Mouse (Mus musculus): ENCODE results near the gene Ghrh. TPM values are rescaled to one million over a fixed set of nuclear protein-coding genes. Genes with fewer than 3 reads are reported as not detected.
"Not testable (repeated sequence)": the region's sequence is repeated elsewhere in the genome, so short reads cannot be mapped to it uniquely, and the experiment has no call there.

Gene Ghrh
- total RNA-seq (2021) = not detected
- long read RNA-seq, experiment 1 = 0 reads
- long read RNA-seq, experiment 2 = 0 reads

DNA sequence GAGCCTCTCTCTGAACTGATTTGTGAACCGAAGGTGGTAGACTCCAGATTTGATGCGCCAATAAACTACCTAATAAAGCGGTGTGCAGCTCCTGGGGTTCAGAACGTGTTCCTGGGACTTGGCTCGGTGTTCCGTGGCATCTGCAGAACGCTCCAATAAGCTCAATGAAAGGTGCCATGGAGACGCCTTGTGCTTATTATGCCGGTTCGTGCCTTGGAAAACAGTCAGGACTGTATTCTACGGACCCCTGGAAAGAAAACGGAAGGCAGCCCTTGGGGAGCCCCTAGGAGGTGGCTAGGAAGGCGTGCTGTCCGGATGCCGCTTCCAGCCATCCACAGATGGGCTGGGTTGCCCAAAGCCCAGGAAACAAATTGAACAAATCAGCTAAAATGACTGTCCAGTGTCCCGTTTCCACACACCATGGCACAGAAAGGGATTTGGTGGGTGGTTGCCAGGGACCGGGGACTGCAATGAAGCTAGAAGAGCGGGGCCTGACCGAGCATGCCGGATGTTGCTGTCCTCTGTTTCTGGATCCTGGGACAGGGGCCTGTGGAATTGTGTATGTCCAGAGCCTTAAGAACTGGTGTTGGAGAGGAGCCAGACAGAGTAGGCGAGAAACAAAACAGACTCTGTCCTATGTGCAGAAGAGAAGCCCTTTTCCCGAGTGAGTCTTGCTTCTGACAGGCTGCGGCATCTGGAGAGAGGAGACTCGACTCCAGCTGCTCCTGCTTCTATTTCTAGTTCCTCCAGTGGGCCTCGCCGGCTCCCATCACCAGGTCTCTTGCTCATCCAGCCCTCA, at the start of gene Ghrh:
Gene Ghrh (minus strand): TSS at position 146 of the 799 bp plus-strand sequence.
- DNase-seq (ENCODE audit: low spot score in 2 of 2) = peak; percentile 45 to 81
- intact Hi-C loops (cut with DNase I) = no loop called here

DNA sequence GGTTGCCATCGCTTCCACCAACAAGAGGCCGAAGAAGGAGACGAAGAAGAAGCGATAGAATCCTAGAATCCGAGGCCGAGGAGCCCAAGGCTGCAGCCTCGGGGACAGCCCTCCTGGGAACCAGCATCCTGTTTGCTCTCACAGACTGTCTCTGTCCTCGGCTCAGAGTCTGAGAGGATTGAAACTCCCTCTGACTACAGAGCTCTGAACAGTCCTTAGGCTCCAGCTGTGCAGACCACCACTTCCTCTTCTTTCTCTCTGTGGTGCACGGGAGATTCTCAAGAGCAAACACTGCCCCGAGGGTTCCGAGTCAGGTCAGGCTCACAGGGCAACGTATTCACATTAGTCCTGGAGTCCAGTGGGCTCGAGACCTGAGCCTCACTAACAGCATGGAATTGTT, 48.7 kb upstream of the Ghrh start:
- no peak for DNase-seq (ENCODE audit: low spot score in 2 of 2)

DNA sequence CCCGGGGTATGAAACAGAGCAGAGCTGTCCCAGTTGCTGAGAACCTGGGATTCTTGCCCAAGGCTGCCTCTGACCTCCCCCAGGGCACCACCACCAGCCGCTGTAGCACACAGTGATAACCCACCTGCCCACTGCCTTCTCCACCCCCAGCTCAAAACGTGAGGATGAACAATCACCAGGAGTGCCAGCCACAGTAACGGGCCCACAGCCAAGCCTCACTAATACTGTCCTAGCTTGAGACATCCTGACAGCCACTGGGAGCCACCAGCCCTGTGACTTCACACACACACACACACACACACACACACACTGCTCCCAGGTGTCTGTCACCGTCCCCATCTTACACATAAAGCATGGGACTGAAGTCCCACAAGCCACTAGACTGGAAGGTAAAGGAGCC, 48.1 kb upstream of the Ghrh start:
- intact Hi-C loops (cut with DNase I) = no loop called here
- DNase-seq (ENCODE audit: low spot score in 2 of 2) = no peak

More for the DNA sequence above, 48.7 kb upstream of the Ghrh start:
- intact Hi-C loops (cut with DNase I) = no loop called here

DNA sequence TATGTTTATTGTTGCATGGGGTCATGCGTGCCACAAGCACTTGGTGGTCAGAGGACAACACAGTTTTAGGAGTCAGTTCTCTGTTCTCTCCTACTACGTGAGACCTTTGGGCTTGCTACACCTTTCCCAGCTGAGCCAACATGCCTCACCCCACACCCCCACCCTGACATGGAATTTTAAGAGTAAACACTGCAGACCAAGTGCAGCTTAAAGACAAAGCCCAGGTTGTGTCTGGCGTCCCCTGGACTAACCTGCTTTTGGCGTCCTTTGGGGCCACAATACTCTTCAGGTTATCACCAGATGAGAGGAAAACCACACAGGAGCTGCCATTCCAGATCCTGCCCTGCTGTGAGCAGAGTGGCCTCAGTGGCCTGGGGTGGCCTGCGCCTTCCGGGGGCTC, 47.6 kb upstream of the Ghrh start:
- intact Hi-C loops (cut with DNase I) = no loop called here

DNA sequence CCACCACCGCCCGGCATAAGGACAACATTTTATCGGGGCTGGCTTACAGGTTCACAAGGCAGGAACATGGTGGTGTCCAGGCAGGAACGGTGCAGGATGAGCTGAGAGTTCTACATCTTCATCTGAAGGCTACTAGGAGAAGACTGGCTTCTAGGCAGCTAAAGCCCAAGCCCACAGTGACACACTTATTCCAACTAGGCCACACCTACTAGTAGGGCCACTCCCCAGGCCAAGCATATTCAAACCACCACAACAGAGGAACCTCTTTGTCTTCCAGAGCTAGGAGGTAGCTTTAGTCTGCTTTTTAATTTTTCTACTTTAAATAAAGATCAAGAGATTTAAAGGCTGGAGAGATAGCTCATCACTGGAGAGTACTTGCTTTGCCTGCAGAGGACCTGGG, 46.2 kb upstream of the Ghrh start:
- DNase-seq (ENCODE audit: low spot score in 2 of 2) = no peak
- intact Hi-C loops (cut with DNase I) = no loop called here

More for the DNA sequence above, 47.6 kb upstream of the Ghrh start:
- DNase-seq (ENCODE audit: low spot score in 2 of 2) = no peak

DNA sequence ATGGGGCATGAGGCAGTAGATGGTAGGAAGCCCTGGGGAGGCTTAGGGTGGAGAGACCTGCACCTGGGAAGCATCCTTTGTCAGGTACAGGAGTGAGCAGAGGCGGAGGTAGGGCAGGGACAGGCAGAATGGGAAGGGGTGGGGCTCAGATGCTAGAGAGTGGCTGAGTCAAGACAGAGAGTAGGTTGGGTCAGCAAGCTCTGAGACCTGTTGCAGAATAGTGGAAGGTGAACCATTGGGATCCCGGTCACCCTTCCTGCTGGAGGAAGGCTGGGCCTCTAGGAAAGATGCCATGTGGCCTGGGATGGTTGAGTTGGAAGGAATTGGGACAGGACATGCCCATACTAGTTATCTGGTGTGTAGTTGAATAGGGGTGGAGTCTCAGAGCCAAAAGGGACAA, 45.0 kb upstream of the Ghrh start:
- intact Hi-C loops (cut with DNase I) = no loop called here
- no peak for DNase-seq (ENCODE audit: low spot score in 2 of 2)

DNA sequence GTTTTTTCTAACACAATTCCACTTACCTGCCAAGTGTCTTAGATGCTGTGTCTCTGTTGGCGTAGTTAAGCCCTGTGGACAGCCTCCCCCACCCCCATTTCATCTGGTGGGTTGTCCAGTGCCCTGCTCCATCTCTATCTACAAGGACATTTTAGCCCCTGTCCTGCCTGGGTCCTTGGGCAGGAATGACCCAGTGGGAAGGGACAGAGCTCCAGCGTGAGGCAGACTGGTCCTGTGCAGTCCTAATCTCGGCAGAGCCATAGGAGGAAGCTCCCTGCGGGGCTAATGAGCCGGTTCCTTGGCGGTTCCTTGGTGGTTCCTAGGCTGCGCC, 42.2 kb upstream of the Ghrh start:
- no peak for DNase-seq (ENCODE audit: low spot score in 2 of 2)
- intact Hi-C loops (cut with DNase I) = no loop called here

DNA sequence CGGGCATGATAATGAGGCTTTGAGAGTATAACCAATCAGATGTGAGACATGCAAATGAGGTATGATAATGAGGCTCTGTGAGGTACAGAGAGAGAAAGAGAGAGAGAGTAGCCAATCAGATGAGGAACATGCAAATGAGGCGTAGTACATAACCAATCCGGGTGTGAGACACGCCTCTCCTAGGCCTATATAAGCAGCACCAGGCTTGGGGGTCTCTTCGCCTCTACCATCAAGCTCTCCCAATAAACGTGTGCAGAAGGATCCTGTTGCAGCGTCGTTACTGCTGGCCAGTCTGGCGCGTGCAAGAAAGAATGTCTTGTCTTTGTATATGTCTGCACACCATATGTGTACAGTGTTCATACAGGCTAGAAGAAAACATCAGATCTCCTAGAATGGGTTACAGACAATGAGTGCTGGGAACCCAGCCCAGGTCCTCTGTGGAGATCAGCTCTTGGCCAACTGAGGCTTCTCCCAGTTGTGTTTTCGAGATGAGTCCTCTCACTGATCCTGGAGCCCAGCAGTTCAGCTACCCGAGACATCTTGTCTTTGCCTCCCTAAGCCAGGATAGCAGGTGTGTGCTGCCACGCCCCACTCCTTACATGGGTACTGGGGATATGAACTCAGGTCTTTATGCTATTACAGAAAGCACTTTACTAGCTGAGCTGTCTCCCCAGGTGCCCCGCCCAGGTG, 41.7 kb upstream of the Ghrh start:
- DNase-seq (ENCODE audit: low spot score in 2 of 2); intact Hi-C loops (cut with DNase I): not testable (repeated sequence)

DNA sequence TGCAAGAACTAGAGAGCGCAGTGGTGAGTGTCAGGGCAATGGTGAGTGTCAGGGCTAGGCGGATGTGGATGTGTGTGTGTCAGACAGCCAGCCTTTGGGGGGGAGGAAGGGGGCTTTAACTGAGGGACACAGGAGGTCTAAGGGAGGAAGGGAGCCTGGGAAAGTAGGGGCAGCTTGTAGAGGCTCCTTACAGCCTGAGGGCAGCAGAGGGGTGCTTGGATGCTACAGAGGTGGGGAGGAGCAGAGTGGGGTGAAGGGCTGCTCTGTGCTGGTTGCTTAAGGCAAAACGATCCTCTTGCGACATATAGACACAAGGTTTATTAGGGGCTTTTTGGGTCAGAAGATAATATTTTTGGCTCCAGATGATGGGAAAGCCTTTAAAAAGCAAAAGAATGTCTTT, 37.5 kb upstream of the Ghrh start:
- intact Hi-C loops (cut with DNase I) = no loop called here

DNA sequence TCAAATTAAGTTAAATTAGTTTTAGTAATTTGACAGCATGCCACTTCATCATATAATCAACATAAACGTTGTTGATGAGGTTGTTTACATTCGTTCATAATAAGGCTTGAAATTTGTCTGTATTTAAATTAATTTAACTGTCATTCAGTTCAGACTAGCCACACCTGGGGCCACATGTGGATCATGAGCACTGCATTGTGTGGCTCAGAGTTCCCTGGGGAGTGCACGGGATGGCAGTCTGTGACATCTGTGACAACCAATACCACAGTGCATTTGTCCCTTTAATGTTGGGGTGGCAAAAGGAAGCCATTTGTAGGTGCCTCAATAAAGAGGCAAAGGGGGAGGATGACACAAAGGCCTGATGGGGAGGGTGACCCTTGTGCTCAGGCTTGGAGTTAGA, 29.7 kb upstream of the Ghrh start:
- DNase-seq (ENCODE audit: low spot score in 2 of 2) = no peak
- intact Hi-C loops (cut with DNase I) = no loop called here

More for the DNA sequence above, 37.5 kb upstream of the Ghrh start:
- DNase-seq (ENCODE audit: low spot score in 2 of 2) = no peak

DNA sequence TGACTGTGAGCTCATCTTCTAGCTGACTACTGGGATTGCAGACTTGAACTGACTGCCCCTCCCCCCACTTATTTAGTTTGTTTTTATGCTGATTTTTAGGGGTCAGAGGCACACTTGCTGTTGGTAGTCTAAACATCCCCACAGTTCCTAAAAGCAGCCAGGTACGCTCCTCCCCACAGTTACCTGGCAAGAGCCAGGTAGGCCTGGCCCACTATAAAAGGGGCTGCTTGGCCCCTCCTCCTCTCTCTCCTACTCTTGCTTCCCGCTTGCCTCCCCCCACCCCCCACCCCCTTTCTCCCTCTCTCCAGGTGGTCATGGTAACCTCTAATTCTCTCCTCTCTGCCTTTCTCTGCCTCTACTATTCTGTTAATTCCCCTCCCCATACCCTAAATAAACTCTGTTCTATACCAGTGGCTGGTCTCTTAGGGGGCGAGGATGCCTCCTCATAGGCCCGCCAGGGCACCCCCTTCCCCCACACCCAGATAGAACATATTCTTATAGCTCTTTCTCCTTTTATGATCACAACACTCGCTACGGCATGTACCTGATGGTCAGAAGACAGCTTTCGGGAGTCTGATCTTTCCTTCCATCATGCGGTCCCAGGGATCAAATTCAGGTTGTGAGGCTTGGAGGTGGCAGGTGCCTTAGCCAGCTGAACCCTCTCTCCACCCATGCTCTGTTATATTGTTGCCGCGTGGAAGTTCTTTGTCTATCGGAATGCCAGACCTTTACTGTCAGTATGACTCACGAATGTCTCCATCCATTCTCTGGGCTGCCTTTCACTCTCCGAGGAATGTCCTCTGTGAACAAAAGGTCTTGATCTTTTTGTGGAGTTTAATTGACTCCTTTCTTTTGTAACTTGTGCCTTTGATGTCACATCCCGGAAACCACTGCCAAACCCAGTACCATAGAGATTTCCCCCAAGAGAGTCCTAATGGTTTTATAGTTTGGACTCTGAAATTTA, 28.8 kb upstream of the Ghrh start:
- DNase-seq (ENCODE audit: low spot score in 2 of 2) = no peak
- intact Hi-C loops (cut with DNase I) = no loop called here

DNA sequence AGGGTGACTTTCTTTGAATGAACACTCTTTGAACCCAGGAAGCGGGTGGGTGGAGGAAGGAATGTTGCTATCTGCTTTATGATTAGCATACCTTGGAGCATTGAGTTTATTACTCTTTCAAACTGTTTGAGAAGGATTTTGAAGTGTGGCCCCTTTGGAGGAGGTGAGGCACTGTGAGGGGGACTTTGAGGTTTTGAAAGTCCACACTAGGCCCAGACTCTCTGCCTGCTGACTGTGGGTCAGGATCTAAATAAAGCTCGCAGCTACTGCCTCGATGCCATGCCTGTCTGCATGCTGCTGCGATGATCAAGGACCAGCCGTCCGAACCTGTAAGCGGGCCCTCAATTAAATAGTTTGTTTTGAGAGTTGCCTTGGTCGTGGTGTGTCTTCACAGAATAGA, 27.7 kb upstream of the Ghrh start:
- intact Hi-C loops (cut with DNase I) = no loop called here
- DNase-seq (ENCODE audit: low spot score in 2 of 2) = no peak

DNA sequence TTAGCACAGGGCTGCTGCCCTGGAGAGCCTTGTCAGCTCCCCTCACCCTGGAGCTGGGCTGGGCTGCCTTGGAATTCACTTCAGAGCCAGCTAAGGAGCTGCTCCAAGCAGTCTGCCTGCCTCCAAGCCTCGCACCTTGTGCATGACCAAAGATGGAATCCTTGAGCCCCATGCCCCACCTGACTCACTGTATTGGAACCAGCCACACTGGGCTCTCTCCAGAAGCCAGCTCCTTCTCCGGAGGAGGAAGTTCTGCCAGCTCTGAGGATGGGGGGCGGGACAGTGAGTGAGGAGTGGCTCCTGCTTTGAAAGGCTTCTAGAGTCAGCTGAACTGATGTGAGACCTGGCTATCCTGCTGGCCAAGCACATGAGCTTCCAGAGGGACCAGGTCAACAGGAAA, 26.4 kb upstream of the Ghrh start:
- no peak for DNase-seq (ENCODE audit: low spot score in 2 of 2)
- intact Hi-C loops (cut with DNase I) = no loop called here

DNA sequence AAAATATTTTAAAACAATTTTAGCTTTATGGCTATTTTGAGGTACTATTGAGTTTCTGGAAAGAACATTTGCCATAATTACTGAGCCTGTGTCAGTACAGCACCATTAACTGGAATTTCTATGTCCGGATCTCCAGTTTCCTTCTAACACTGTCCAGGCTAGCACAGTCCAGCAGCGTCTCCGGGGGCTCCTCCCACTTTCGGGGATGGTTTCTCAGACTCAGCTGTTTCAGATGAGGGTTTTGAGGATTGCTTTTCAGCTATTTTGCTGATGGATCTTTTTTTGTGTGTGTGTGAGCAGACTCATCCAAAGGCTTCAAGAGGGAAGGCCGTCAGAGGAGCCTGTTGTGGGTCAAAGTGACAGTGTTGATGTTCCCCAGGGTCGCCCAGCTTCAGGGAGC, 24.4 kb upstream of the Ghrh start:
- DNase-seq (ENCODE audit: low spot score in 2 of 2) = no peak
- intact Hi-C loops (cut with DNase I) = no loop called here

DNA sequence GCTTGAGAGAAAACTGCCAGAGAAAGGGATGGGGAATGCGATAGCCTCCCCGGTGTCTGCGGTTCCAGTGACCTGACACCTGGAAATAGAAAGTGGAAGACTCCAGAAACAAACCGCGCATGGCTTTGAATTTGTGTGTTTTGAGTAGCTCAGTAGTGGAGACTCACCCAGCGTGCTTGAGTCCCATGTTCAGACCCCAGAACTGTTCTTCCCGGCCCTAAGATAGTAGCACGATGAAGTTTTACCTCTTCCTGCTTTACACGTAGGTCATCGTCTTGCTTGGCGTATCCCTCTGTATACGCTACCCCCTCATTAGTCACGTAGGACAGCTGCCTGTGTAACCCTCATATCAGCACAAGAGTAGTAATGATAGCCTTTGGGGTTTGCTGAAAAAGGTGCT, 20.7 kb upstream of the Ghrh start:
- intact Hi-C loops (cut with DNase I) = no loop called here

DNA sequence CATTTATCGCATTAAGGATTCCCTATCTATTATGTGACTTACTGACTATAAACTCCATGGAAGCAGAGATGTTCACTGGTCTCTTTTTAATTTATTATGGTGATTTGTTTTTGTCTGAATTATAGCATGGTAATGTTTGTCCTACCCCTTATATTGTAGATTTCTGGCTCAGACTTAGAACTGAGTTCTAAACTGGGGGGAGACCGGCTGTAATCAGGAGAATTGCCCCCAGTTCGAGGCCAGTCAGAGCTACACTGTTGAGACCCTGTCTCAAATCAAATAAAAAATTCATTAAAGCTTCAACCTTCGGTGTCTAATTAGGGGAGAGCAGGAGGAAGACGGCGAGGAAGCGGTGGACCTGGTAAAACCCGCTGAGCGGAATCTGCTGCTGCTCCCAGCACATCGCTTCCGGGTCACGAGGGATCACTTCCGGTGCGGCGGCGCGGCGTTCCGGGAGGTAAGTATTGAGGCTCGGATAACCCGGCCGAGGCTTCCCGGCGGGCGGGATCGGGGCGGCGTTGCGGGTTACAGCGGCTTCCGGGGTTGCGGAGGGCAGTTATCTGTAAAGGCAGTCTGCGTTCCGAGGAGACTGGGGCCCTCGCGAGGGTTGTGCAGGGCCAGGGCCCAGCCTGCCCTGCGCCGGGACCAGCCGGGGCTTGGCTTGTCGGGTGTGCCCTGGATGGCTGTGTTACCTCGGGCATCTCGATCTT, 20.0 kb upstream of the Ghrh start, which contains the start of gene Manbal:
Gene Manbal (plus strand): TSS at position 411 of the 710 bp plus-strand sequence.
- DNase-seq (ENCODE audit: low spot score in 2 of 2) = peak; percentile 92 to 96
- intact Hi-C loops (cut with DNase I) = no loop called here

More for the DNA sequence above, 20.7 kb upstream of the Ghrh start:
- peak in 1 of 2 experiments; percentile 14 for DNase-seq (ENCODE audit: low spot score in 2 of 2)

DNA sequence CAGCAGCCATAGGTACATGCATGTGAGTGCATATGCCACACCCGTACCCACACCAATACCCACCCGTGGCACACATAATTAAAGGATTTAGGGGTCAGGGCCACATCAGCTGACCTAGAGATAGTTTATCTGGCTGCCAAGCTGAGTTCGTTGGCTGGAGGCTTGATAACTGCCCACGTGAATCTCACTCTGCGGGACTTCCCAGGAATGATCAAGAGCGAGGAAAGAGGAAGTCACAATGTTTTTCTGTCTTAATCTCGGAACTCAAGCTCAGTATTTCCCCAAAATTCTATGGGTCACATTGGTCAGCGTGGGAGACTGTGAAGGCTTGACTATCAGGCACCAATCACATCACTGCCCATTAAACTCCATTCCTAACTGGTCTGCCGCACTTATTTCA, 19.5 kb upstream of the Ghrh start:
- no peak for DNase-seq (ENCODE audit: low spot score in 2 of 2)
- intact Hi-C loops (cut with DNase I) = no loop called here

DNA sequence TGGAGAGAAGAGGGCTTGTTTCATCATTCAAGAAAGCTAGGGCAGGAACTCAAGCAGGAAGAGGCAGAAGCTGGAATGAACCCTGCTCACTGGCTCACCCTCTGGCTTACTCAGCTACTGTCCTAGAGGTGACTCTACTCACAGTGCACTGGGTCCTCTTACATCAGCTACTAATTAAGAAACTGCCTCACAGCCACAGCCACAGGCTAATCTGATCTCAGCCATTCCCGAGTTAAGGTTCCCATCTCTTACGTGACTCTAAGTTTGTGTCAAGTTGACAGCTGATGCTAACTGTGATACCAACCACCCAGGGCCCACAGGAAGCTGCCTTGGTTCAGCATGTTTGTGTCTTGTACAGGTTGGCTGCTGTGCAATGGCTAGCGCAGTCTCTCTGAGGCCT, 15.7 kb upstream of the Ghrh start:
- DNase-seq (ENCODE audit: low spot score in 2 of 2) = no peak
- intact Hi-C loops (cut with DNase I) = no loop called here

DNA sequence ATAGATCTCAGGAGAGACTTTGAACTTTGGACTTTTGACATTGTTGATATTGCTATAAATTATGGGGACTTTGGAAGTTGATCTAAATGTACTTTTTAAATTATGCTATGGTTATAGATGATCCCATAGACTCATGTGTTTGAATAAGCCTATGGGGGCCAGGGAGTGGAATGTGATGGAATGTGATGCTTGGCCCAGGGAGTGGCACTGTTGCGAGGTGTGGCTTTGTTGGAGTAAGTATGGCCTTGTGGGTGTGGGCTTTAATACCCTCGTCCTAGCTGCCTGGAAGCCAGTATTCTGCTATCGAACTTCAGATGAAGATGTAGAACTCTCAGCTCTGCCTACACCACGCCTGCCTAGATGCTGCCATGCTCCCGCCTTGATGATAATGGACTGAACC, 12.7 kb upstream of the Ghrh start:
- no peak for DNase-seq (ENCODE audit: low spot score in 2 of 2)
- intact Hi-C loops (cut with DNase I) = no loop called here
